Mouse (Mus musculus): ENCODE data around the gene Iqsec1. TPM values are rescaled to one million over a fixed set of nuclear protein-coding genes. Genes with fewer than 3 reads are reported as not detected.
A peak's percentile ranks its signal among the peaks of the same experiment; 100 is the strongest.

Gene Iqsec1
- total and polyA plus RNA-seq, 2 experiments from 2014 or later = 29.0 to 175 TPM

- no peak for TF ChIP-seq CTCF (IDR thresholded peaks at IDR 0.05; ENCODE audit: low read depth)
- Histone ChIP-seq H3K9ac (replicated peaks; ENCODE audit: low read length) (no peak overlapping the region), H3K9me3 (ENCODE audit: low read length) (no peaks in the 10 kb centered on the region), H3K4me2 (ENCODE audit: low read depth, low read length) (peak overlapping the region; percentile 60), H3K4me3 (ENCODE audit: low read length) (no peak overlapping the region), H3K4me1 (ENCODE audit: insufficient read depth, low read length) (peaks cover 65% of the 10 kb centered on the region), H3K27me3 (ENCODE audit: insufficient read depth, low read length) (no peaks in the 10 kb centered on the region), H3K36me3 (ENCODE audit: insufficient read depth, low read length) (no peaks in the 10 kb centered on the region), H3K27ac (peak overlapping the region; percentile 70; the same call in 1 of the 2 replicates)
- 36% methylated on average over 2 of the region's 2 CpGs for WGBS
- no peak for DNase-seq (ENCODE audit: low spot score)
- ATAC-seq = no peak
Measured at GRCm38 (mm10) chr6:90807581-90807980, 180.9 kb downstream of the Iqsec1 start.

DNA sequence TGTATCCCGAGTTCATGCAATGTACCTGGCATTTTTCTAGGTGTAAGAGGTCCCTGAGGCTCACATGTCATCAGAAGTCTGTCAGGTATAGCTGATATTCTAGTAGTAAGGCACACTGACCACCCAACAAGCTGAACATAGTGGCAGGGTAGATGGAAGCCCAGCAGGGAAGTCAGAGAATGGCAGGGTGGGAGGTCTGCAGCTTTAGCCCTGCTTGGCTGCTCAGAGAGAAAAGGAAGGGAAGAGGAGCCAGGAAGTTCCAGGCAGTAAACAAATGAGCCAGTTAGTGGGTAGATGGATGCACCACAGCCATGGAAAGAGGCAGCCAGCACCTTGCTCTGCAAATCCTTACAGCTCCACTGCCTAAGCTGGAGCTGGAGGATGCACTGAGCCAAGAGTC, 181.7 kb downstream of the Iqsec1 start:
- peaks cover 73% of the 10 kb centered on the region for H3K4me1 ChIP-seq (ENCODE audit: insufficient read depth, low read length)
- WGBS = 50% methylated on average over 1 of the region's 1 CpGs
- H3K27ac ChIP-seq = peak overlapping the region; percentile 70
- no peaks in the 10 kb centered on the region for H3K27me3 ChIP-seq (ENCODE audit: insufficient read depth, low read length)
- peak overlapping the region; percentile 60 for H3K4me2 ChIP-seq (ENCODE audit: low read depth, low read length)
- TF ChIP-seq CTCF (IDR thresholded peaks at IDR 0.05; ENCODE audit: low read depth) = no peak
- no peaks in the 10 kb centered on the region for H3K36me3 ChIP-seq (ENCODE audit: insufficient read depth, low read length)
- H3K4me3 ChIP-seq (ENCODE audit: low read length) = no peak overlapping the region
- ATAC-seq (0 out of 2 replicates have a peak, but pooled peaks have one; percentile 9), DNase-seq (ENCODE audit: low spot score) (peak; percentile 50)
- H3K9ac ChIP-seq (replicated peaks; ENCODE audit: low read length) = no peak overlapping the region
- no peaks in the 10 kb centered on the region for H3K9me3 ChIP-seq (ENCODE audit: low read length)

GRCm38 (mm10) chr6:90805101-90805500, 183.4 kb downstream of the Iqsec1 start:
- Histone ChIP-seq H3K9ac (replicated peaks; ENCODE audit: low read length) (no peak overlapping the region), H3K4me3 (ENCODE audit: low read length) (no peak overlapping the region), H3K4me2 (ENCODE audit: low read depth, low read length) (no peak overlapping the region), H3K27me3 (ENCODE audit: insufficient read depth, low read length) (no peaks in the 10 kb centered on the region), H3K27ac (no peak overlapping the region), H3K4me1 (ENCODE audit: insufficient read depth, low read length) (peaks cover 65% of the 10 kb centered on the region), H3K9me3 (ENCODE audit: low read length) (no peaks in the 10 kb centered on the region), H3K36me3 (ENCODE audit: insufficient read depth, low read length) (no peaks in the 10 kb centered on the region)
- WGBS = 34% methylated on average over 2 of the region's 2 CpGs
- no peak for TF ChIP-seq CTCF (IDR thresholded peaks at IDR 0.05; ENCODE audit: low read depth)
- DNase-seq (ENCODE audit: low spot score) (no peak), ATAC-seq (no peak)

- peaks cover 62% of the 10 kb centered on the region for H3K4me1 ChIP-seq (ENCODE audit: insufficient read depth, low read length)
- H3K4me2 ChIP-seq (ENCODE audit: low read depth, low read length) = no peak overlapping the region
- no peak overlapping the region for H3K4me3 ChIP-seq (ENCODE audit: low read length)
- no peak overlapping the region for H3K9ac ChIP-seq (replicated peaks; ENCODE audit: low read length)
- no peaks in the 10 kb centered on the region for H3K36me3 ChIP-seq (ENCODE audit: insufficient read depth, low read length)
- TF ChIP-seq CTCF (IDR thresholded peaks at IDR 0.05; ENCODE audit: low read depth) = no peak
- no peaks in the 10 kb centered on the region for H3K27me3 ChIP-seq (ENCODE audit: insufficient read depth, low read length)
- no peak overlapping the region for H3K27ac ChIP-seq
- H3K9me3 ChIP-seq (ENCODE audit: low read length) = no peaks in the 10 kb centered on the region
- no peak for DNase-seq (ENCODE audit: low spot score)
- ATAC-seq = no peak
Measured at GRCm38 (mm10) chr6:90804646-90805045, 183.8 kb downstream of the Iqsec1 start.

DNA sequence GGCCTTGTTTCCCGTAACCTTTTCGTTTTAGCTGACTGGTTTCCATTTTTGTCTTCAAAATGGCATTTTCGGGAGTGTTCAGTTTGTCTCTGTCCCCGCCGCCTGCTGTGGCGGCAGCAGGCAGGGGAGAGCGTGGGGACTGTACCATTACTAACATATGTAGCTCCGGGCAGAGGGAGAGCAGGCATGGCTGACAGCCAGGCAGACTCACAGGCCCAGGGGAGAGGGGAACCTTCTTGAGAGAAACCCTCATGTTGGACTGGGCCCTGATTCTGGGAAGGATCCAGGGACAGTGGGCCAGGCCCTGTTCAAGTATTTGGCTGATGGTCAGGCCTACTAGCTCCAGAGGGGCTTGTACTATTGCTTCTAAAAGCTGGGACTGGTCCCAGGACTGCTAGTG, 185.9 kb downstream of the Iqsec1 start:
- peaks cover 48% of the 10 kb centered on the region for H3K4me1 ChIP-seq (ENCODE audit: insufficient read depth, low read length)
- H3K27me3 ChIP-seq (ENCODE audit: insufficient read depth, low read length) = no peaks in the 10 kb centered on the region
- no peaks in the 10 kb centered on the region for H3K9me3 ChIP-seq (ENCODE audit: low read length)
- 21% methylated on average over 8 of the region's 8 CpGs for WGBS
- peak overlapping the region; percentile 24; the same call in 1 of the 2 replicates for H3K9ac ChIP-seq (replicated peaks; ENCODE audit: low read length)
- H3K4me2 ChIP-seq (ENCODE audit: low read depth, low read length) = peak overlapping the region; percentile 21; the same call in 1 of the 2 replicates
- H3K36me3 ChIP-seq (ENCODE audit: insufficient read depth, low read length) = no peaks in the 10 kb centered on the region
- DNase-seq (ENCODE audit: low spot score) (peak; percentile 81), ATAC-seq (peak; percentile 78)
- H3K27ac ChIP-seq = peak overlapping the region; percentile 78
- no peak overlapping the region for H3K4me3 ChIP-seq (ENCODE audit: low read length)
- TF ChIP-seq CTCF (IDR thresholded peaks at IDR 0.05; ENCODE audit: low read depth) = no peak

DNA sequence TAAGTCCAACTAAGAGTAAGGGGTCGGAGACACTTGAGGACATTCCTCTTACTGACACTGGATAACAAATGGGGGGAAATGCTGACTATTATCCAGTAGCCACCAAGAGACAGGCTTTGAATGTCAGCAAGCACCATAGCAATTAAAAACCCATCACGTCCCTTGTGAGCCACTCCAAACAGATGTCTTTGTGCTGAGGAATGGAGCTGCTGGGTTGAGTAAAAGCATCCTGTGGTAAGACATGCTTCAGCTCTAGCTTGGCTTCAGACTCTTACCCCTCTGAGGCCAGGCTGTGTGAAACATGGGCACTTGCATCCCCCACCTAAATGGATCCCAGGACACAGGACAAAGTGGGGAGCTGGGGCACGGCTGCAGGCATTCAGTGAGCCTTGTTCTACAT, 186.4 kb downstream of the Iqsec1 start:
- H3K27ac ChIP-seq = peak overlapping the region; percentile 78

GRCm38 (mm10) chr6:90800825-90801224, 187.7 kb downstream of the Iqsec1 start:
- no peaks in the 10 kb centered on the region for H3K36me3 ChIP-seq (ENCODE audit: insufficient read depth, low read length)
- no peak overlapping the region for H3K9ac ChIP-seq (replicated peaks; ENCODE audit: low read length)
- no peak overlapping the region for H3K27ac ChIP-seq
- no peak overlapping the region for H3K4me2 ChIP-seq (ENCODE audit: low read depth, low read length)
- no peak for TF ChIP-seq CTCF (IDR thresholded peaks at IDR 0.05; ENCODE audit: low read depth)
- ATAC-seq (no peak), DNase-seq (ENCODE audit: low spot score) (no peak)
- H3K27me3 ChIP-seq (ENCODE audit: insufficient read depth, low read length) = no peaks in the 10 kb centered on the region
- WGBS = 98% methylated on average over 2 of the region's 2 CpGs
- no peaks in the 10 kb centered on the region for H3K9me3 ChIP-seq (ENCODE audit: low read length)
- peaks cover 31% of the 10 kb centered on the region for H3K4me1 ChIP-seq (ENCODE audit: insufficient read depth, low read length)
- H3K4me3 ChIP-seq (ENCODE audit: low read length) = no peak overlapping the region

More for the DNA sequence above, 186.4 kb downstream of the Iqsec1 start:
- no peak for TF ChIP-seq CTCF (IDR thresholded peaks at IDR 0.05; ENCODE audit: low read depth)
- Histone ChIP-seq H3K4me1 (ENCODE audit: insufficient read depth, low read length) (peaks cover 43% of the 10 kb centered on the region), H3K4me2 (ENCODE audit: low read depth, low read length) (peak overlapping the region; percentile 21; the same call in 1 of the 2 replicates), H3K9me3 (ENCODE audit: low read length) (no peaks in the 10 kb centered on the region), H3K9ac (replicated peaks; ENCODE audit: low read length) (peak overlapping the region; percentile 24; the same call in 1 of the 2 replicates), H3K4me3 (ENCODE audit: low read length) (no peak overlapping the region), H3K27me3 (ENCODE audit: insufficient read depth, low read length) (no peaks in the 10 kb centered on the region), H3K36me3 (ENCODE audit: insufficient read depth, low read length) (no peaks in the 10 kb centered on the region)
- WGBS = 35% methylated on average over 3 of the region's 3 CpGs
- DNase-seq (ENCODE audit: low spot score) (no peak), ATAC-seq (peak; percentile 28; the same call in 1 of the 2 replicates)

Data from hindbrain, postnatal 0 days (tissue).